Mouse (Mus musculus) small intestine, adult 2 months (tissue): ENCODE data around the gene Hpse2.

Experiments
- CTCF ChIP-seq: fragments of 200-500 bp; IDR thresholded peaks from 2 replicates; pipeline ENCODE4 v1.5.1; 2012; ENCODE audit warnings: low read depth, mild to moderate bottlenecking, control low read depth, inconsistent platforms, low read length, moderate library complexity, mixed read lengths; ENCODE audit not compliant: insufficient replicate concordance, insufficient read length; ENCODE audit errors: extremely low read depth
- POLR2A ChIP-seq: fragments of 200-500 bp; IDR thresholded peaks from 2 replicates; pipeline ENCODE4 v1.6.1; 2012; ENCODE audit warnings: low read depth, mild to moderate bottlenecking, control low read depth, inconsistent platforms, low read length, moderate library complexity

DNA sequence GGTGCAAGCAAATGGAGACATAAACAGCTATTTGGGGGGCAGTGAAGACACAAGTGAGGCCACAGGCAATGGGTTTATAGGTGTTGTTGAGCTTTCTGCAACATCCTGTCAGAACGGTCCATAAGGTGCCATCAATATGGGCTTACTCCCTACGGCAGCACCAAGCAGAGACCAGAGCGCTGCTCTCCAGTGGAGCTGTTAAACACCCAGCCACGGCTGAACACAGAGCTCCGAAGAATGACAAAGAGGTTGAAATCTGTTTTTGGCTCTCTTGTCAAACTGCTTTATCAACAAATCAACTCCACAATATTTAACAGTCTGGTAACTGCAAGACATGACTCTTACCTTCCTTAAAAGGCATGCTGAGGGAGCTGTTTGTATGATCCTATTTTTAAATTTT lies 537.7 kb downstream of the Hpse2 start:
- TF ChIP-seq CTCF, result no peak
- no peak for TF ChIP-seq POLR2A
